Mouse (Mus musculus): Measurements from ENCODE around the gene Ctf2. TPM values are rescaled to one million over a fixed set of nuclear protein-coding genes. Genes with fewer than 3 reads are reported as not detected.
A peak's percentile ranks its signal among the peaks of the same experiment; 100 is the strongest.

Gene Ctf2
- total RNA-seq, 2 experiments from 2014 or later = not detected

DNA sequence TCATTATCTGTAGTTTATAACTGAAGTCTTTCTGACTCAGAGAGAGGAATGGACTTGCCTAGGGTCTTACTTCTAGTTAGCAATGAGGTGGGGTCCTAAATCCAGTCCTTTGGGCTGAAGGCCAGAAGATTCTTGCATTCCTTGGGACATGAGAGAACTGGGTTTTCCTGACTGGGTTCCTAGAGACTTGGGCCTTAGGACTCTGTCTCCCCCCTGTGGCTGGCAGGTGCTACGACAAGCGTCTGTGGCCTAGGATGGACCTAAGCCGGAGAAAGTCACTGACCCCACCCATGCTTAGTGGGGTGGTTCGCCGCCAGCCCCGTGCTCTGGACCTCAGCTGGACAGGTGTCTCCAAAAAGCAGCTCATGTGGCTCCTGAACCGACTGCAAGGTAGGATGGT, 29.1 kb upstream of the Ctf2 start:
- peak in 1 of 2 experiments; percentile 69 for DNase-seq (ENCODE audit: extremely low spot score in 1 of 2, low spot score in 1 of 2)

DNA sequence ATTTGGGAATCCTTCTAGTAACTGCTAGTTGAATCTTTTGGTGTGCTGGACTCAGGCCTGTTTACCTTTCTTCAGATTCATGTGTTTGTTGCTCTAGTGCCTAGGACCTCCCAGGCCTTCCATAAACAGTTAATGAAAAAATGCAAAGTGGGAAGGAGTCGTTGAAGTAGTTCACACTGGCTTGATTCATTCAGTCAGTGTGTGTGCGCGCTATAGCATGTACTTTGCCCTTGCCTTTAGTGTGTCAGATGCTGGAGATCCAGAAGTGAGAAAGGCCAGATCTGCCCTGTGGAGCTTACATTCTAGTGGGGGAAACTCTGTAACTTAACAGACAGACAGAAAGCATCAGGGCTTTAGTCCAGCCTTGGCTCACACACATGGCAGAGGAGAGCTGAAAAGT, 28.5 kb upstream of the Ctf2 start:
- no peak for DNase-seq (ENCODE audit: extremely low spot score in 1 of 2, low spot score in 1 of 2)

GRCm38 (mm10) chr7:127759716-127760115, 27.8 kb upstream of the Ctf2 start:
- no peak for DNase-seq (ENCODE audit: extremely low spot score in 1 of 2, low spot score in 1 of 2)

- DNase-seq (ENCODE audit: extremely low spot score in 1 of 2, low spot score in 1 of 2) = no peak
Measured at GRCm38 (mm10) chr7:127753741-127754140, 21.8 kb upstream of the Ctf2 start.

DNA sequence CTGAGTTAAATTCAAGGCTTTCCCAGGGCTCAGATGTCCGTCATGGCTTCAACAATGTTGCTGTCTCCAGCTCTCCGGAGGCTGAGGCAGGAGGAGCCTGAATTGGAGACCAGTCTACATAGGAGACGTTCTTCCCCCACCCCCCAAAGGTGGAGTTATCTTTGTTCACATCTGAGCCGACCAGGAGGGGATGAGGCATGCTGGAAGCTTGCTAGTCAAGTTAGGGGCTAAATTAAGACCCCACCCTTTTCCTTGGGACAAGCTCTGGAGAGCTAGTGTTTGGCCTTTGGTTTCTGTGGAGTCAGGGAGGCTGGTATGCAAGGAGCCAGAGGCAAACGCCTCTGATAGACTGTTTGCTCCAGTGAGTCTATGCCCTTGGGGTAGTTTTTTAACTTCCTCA, 21.2 kb upstream of the Ctf2 start:
- no peak for DNase-seq (ENCODE audit: extremely low spot score in 1 of 2, low spot score in 1 of 2)

GRCm38 (mm10) chr7:127752069-127752468, 20.1 kb upstream of the Ctf2 start:
- DNase-seq (ENCODE audit: extremely low spot score in 1 of 2, low spot score in 1 of 2) = no peak

DNA sequence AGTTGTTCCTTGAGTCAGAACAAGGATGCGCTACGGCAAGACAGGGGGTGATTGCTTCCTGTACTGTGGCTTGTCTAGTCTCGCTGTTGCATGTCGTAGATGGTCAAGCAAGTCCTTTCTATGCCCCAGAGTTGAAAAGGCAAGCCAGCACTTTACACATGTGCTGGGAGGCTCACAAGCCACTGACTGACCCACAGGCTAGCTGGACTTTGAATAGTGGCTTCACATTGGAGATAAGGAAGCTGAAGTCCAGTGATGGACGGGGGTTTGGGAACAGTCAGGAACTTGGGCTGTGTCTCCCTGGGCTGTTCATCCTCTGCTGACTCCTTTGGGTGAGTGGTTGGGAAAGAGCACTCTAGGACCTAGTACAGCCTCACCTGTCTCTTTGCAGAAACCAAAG, 19.7 kb upstream of the Ctf2 start:
- DNase-seq (ENCODE audit: extremely low spot score in 1 of 2, low spot score in 1 of 2) = no peak

- no peak for DNase-seq (ENCODE audit: extremely low spot score in 1 of 2, low spot score in 1 of 2)
Measured at GRCm38 (mm10) chr7:127750131-127751127, 18.5 kb upstream of the Ctf2 start.

- no peak for DNase-seq (ENCODE audit: extremely low spot score in 1 of 2, low spot score in 1 of 2)
Measured at GRCm38 (mm10) chr7:127748235-127748560, 16.2 kb upstream of the Ctf2 start.

- DNase-seq (ENCODE audit: extremely low spot score in 1 of 2, low spot score in 1 of 2) = no peak
Measured at GRCm38 (mm10) chr7:127747559-127748234, 15.7 kb upstream of the Ctf2 start.

DNA sequence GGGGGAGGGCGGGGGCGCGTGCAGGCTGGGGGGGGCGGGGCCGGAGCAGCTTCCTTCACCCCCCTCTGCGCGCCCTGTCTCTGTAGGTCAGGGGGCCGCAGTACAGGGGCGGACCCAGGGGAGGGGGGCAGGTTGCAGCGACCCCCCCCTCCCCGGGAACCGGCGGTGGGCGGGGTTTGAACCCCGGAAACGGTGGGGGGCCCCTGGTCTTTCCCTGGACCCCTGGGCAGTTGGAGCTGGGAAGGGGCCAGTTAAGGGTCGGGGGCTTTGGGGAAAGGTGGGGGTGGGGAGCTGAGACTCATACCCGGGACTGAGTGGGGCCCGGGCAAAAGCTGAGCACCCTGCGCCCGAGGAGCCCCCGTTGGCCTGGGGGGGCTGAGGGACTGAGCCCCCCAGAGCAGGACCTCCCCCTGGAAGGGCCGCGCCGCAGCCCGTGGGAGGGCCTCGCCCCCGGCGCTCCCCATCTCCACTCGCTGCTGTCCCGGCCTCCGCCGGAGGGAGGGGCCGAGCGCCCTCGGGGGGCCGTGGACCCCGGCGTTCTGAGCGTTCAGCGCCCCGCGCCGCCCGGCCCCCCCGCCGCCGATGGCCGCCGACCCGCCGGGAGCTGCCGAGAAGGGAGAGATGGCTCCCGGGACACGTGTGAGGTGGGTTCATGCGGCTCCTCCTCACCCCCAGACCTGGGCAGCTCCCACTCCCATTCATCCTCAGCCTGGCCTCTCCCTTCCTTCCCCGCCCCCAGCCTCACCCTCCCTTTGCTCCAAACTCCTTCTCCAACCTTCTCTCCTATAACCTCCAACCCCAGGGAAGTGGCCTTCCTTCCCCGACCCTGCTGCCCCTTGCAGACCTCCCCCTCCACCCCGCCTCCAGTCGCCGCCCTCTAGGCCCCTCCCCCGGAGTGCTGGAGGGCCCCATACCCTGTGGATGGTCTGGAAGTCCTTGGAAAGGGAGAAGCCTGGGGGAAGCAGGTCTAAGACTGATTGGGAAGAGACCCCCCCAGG, 14.8 kb upstream of the Ctf2 start:
- DNase-seq (ENCODE audit: extremely low spot score in 1 of 2, low spot score in 1 of 2) = no peak

DNA sequence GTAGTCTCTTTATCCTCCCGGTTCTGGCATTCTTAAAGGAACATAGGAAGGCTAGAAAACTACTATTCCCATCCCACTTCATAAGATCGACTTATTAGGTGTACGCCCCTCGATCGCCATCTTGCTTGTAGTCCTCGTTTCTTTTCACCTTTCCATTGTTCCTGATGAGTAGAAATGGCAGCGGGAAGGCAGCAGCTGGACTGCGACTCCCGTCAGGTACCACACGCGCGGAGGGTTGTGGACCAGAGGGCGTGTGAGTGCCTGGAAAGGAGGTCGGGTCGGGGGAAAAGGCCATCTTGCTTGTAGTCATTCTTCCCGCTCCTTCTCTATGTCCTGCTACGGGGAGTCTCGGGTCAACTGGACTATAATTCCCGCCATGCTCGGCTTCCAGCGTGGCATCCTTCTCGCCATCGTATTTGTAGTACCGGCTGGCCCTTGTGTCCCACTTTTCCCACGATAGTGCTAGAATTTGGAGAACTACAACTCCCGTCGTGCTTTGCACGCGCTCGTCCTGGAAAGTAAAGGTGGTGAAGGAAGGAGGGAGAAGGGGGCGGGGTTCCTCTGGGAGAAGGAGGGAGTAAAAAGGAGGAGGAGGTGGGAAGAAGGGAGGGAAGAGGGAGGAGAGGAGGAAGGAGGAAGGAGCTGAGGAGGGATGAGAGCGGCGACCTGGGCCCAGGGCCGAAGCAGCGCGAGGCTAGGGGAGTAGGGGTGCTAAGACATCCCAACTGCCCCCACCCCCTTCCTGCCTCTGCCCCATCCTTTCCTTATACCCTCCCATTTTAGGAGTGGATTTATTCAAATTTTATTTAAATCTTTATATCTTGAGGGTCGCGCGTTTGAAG, 13.9 kb upstream of the Ctf2 start:
- peak; percentile 74 to 88 for DNase-seq (ENCODE audit: extremely low spot score in 1 of 2, low spot score in 1 of 2)

DNA sequence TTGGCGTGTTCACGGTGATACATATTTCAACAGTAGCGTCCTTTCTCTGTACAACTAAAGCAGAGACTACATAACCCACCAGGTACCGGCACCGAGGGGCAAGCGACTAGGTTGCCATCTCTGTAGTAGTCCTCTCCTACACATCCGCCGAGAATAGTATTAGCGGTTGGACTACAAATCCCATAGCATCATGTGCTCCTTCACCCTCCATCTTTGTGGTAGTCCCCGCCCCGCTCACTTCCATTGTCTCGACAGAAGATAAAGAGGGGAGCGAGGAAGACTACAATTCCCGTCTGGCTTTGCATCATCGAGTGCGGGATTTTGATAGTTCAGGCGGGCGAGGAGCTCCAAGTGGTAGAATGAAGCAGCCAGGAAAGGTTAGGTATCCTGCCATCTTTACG, 13.3 kb upstream of the Ctf2 start:
- peak; percentile 70 to 74 for DNase-seq (ENCODE audit: extremely low spot score in 1 of 2, low spot score in 1 of 2)

- peak; percentile 41 to 76 for DNase-seq (ENCODE audit: extremely low spot score in 1 of 2, low spot score in 1 of 2)
Measured at GRCm38 (mm10) chr7:127744366-127745045, 12.5 kb upstream of the Ctf2 start, which contains the start of gene Fbxl19. Gene Fbxl19, plus strand, starts transcription at chr7:127744543.

DNA sequence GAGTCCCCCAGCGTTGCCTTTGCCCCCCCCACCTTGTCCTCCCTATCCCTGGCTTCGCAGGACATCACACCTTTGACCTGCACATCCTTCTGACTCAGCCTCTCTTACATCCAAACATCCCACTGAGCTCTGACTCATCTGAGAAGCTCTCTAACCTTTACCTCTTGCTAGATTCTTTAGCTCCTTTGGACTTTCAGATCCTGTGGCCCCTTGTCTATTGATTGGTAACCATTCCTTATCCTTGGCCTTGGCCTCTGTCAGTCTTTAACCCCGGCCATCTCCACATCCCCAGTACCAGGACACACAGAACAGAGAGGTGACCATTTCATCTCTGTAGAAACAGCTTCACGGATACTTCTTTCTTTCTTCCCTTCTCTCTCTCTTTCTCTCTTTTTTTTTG, 1.8 kb downstream of the Ctf2 start:
- DNase-seq (ENCODE audit: extremely low spot score in 1 of 2, low spot score in 1 of 2) = no peak

DNA sequence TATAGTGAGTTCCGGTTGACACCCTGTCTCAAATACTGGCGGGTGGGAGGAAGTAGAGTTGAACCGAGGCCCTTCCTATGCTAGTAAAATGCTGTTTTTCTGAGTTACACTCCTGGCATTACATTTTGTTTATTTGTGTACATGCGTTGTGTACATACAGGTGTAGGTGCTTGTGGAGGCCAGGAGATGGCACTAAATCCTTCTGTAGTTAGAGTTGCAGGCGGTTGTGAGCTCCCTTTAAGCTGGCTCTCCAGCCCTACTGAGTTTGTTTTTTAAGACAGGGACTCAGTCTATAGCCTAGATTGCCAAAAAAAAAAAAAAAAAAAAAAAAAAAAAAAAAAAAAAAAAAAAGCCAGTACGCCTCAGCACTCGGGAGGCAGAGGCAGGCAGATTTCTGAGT, 4.1 kb downstream of the Ctf2 start:
- no peak for DNase-seq (ENCODE audit: extremely low spot score in 1 of 2, low spot score in 1 of 2)

DNA sequence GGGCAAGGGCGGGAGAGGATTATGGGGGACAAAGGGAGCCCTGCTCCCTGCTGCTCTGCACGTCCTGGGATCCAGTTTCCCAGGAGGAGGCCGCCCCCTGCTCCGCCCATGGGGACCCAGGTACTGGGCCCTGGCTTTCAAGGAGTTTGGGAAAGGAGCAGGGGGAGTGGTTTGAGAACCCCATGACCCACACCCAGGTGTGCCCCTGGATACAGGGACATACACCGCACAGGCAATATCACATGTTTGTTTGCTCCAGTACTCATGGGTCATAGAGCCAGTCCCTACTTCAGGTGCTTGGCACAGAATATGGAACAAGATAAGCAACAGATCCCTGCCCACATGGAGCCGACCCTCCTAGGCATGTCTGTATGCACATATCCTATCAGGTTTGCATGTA, 6.0 kb downstream of the Ctf2 start:
- no peak for DNase-seq (ENCODE audit: extremely low spot score in 1 of 2, low spot score in 1 of 2)

DNA sequence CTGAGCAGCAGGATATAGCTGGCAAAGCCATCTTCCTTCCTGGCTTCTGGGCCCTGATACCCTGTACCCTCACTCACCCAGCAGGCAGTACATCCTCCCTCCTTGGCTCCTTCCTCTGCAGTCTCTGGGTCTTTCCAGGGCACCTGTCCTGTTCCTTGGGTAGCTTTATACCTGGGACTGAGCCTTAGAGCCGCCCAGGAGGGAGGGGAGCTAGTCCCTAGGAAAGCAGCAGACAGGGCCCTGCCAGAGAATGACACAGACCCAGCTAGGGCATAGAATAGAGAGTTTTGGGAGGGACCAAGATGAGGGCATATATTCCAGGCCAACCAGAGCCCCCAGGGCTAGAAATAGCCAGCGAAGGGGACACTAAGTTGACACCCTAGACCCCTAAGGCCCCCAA, 6.5 kb downstream of the Ctf2 start:
- no peak for DNase-seq (ENCODE audit: extremely low spot score in 1 of 2, low spot score in 1 of 2)

DNA sequence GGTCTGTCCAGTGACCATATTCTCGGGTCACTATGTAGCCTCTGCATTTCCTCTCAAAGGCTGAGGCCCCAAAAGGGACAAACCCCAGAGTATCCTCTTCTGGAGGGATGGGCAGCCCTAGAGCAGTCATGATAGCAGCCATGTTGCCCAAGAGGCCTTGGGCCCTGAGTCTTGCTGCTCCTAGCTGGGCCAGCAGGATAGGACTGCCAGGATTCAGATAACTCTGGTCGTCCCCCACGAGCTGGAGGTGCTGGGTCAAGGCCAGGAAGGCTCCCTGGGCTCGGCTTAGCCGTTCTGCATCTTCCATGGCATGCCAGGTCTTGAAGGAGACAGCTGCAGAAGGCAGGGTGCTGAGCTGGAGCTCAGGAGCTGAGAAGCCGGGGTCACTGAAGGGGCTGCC, 12.7 kb downstream of the Ctf2 start:
- DNase-seq (ENCODE audit: extremely low spot score in 1 of 2, low spot score in 1 of 2) = no peak
